Mouse (Mus musculus) urinary bladder, postnatal 4 days (tissue): ENCODE measurements around the gene Vmn1r79.
"Not testable (repeated sequence)": the region's sequence is repeated elsewhere in the genome, so short reads cannot be mapped to it uniquely, and the experiment has no call there.

Experiments used
- DNase-seq, 2 experiments: peaks; one replicate each; pipeline ENCODE4 v3.0.0; 2021 to 2022; ENCODE audit warnings: low spot score in 2 of 2

Gene Vmn1r79

GRCm38 (mm10) chr7:12170979-12171378 lies at the start of gene Vmn1r79:
Vmn1r79 (plus strand) TSS chr7:12171279.
- not testable (repeated sequence) for DNase-seq

DNA sequence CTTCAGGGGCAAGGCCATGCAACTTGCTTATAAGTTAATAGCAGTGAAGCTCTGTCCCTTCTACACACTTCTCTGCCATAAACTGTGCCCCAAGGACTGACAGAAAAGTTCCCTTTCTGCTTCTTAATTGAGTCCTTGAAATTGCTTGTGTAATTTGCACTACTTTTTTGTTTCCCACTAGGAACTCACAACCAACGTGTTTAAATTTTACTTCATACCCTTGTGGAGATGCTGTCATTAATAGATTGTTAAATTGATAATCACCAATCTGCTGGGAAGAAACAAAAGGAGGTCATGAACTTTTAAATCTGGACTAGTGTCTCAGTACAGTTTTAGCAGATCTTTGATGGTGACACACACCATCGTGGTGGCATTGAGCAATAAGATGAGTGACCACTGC lies 21.1 kb upstream of the Vmn1r79 start, which contains the start of gene Vmn1r78:
TSS of gene Vmn1r78 (plus strand) at position 301 of the 400 bp plus-strand sequence.
- DNase-seq: no peak

DNA sequence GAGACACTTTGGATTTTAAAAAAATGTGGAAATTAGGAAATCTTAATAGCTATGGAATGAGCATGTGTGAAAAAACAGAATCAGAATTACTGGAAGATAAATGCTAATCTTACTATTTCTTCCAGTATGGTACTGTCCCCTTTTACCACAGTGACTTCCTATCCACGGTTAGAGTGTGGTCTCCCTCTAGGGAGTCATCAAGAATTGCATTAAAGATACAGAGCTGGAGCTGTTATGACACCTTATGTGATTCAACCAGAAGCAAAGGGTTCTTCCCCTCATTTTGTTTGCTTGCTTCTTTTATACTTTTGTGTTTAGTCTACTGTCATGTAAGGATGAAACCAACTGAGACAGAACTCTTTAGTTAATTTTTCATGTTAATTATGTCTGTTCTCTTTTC lies 14.6 kb upstream of the Vmn1r79 start:
- DNase-seq: not testable (repeated sequence)

GRCm38 (mm10) chr7:12172926-12173325 lies 1.8 kb downstream of the Vmn1r79 start:
- not testable (repeated sequence) for DNase-seq

DNA sequence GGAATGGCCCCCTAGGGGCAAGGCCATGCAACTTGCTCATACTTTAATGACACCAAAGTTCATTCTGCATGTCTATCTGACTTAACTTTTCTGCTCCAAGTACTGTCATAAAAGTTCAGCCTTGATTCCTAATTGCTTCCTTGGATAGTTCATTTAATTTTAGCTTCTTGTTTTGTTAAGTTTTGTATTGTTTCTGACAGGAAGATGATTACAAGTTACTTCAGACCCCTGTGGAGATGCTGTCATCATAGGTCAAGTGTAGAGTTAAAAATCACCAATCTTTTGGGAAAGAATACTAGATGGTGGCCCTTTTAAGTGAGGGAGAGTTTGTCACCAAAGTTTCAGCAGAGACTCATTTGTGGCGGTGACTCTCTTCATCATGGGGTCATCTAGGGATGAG lies 17.9 kb downstream of the Vmn1r79 start, which contains the start of gene Vmn1r80:
TSS of gene Vmn1r80 (plus strand) at position 301 of the 400 bp plus-strand sequence.
- DNase-seq: no peak

DNA sequence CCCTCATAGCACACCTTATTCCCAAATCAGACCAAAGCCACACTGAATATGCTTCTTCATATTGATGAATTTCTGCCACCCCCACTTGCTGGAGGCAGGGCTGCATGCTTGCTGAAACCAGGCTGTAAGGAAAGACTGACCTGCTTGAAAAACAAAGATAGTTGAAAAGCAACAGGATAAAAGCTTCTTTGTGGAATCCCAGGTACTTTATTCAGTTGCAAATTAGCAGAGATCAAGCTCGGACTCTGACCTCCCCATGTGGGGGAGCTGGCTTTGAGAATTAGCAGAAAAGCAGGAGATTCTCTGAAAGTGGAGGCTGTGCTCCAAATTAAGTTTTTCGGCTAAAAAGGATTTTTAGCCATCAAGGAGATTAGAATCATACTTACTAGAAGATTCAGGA lies 33.1 kb downstream of the Vmn1r79 start:
- no peak for DNase-seq
